Mouse (Mus musculus) kidney, adult 10 weeks (tissue): Measurements from ENCODE around the gene Usp4. TPM values are rescaled to one million over a fixed set of nuclear protein-coding genes. Genes with fewer than 3 reads are reported as not detected.

ENCODE experiments used
- polyA plus RNA-seq: library from polyadenylated mRNA; stranded (reverse); fragments of 350-450 nt; fragmentation: Illumina TruSeq; extraction: RNeasy Lipid Tissue Mini Kit (QIAGEN cat#74804); gene quantifications from one replicate; pipeline ENCODE4 v1.2.3, GENCODE M21; 2014; ENCODE audit warnings: low read depth, low replicate concordance

Usp4 gene
- polyA plus RNA-seq: 54.0 TPM

DNA sequence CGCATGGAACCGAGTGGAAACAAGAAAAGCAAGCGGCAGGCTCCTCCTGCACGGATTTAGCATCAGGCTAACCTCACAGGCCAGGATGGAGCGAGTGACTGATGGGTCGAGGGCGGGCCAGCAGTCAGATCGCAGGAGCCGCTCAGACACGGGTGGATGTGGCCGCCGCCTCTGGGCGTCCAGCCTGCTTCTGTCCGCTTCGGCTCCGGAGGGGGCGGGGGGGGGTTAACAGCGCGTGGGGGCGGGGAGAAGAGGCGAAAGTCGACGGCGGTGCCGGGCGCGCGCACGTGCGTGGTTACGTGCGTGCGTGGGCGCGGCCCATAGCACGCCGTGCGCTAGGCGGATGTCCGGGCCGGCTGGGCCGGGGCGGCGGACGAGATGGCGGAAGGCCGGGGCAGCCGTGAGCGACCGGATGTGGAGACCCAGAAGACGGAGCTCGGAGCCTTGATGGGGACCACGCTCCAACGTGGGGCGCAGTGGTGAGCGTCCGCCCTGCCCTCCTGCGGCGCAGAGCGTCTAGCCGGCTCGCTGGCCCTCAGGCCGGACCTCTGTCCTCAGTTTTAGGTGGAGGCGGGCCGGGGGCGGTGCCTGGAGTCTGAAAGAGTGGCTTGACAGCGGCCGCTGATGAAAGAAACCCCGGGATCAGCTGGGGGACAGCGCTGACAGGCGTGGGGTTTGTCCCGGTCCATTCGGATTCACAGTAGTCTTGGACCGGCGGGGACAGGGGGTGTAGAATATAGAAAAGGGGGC, at the start of gene Usp4:
Usp4 (plus strand) TSS at position 314 of the 750 bp plus-strand sequence.

DNA sequence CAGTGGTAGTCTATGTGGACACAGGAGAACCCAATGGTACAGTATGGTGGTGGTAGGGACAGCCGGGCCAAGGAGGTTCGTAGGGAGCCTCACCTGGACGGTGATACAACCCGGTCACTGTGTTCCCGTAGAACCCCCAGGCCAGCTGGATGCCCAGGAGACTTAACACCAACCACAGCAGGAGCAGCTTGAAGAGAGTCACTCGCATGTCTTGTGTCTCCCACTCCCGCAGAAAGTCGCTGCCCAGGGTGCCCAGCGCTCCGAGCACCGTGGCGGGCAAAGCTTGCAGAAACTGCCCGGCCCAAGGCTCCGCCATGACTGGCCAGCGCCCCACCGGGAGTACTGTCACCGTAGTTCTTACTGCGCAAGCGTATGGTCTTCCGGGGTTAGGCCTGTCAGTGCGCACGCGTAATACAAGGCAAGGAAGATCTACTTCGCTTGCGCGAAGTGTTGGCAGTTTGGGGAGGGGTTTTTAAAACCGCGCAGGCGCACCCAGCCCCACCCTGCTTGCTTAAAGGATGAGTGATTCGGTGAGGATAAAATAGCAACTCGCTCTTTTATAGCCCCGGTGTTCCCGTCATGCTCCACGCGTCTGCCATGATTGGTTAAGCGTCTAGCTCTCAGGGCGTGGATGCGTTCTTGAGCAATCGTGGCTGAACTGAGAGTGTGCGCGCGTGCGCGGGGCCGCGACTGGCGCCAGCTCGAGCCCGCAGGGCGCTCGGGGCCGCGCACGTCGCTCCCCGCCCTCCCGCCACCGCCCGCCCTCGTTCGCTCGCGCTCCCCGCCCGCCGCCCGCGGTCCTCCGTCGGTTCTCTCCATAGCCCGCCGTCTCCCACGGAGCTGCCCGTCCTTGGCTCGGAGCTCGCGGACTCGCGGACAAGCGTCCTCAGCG, 41.8 kb upstream of the Usp4 start, which contains the start of the genes Rhoa and Tcta:
Rhoa (plus strand) TSS at position 501 of the 892 bp plus-strand sequence.
Tcta (minus strand) TSS at position 532 of the 892 bp plus-strand sequence.

DNA sequence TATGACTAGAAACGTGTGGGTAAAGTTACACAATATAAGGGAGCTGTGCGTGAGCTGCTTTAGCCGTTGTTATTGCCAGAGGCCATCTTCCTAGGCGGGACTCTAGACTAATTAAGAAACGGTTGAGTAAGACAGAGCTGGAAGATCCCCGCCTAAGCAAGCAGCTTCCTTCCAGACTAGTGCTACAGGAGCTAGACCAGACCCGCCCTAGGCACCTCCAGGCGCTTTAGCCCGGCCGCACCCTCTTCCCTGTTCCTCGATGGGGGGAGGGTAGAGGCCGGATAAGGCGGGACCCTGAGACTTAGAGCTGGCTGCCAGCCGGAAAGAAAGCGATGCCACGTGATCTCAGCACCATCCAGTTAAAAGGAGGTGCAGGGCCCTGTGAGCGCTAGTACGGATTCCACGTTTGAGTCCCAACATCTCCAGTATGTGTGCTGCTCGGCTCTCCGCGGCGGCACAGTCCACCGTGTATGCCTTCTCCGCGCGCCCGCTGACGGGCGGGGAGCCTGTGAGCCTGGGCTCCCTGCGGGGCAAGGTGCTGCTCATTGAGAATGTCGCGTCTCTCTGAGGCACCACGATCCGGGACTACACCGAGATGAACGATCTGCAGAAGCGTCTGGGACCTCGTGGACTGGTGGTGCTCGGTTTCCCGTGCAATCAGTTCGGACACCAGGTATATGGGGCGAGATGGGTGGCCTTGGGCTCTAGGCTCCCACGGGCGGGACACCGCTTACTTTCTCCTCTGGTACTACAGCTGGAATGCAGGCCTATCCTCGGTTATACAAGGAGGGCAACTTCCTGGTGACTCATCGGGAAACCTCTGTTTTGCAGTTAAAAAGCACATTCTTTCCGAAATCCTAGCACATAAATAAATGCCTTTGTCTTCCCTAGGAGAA, 8.5 kb upstream of the Usp4 start, which contains the start of gene Gpx1:
Gpx1 (plus strand) TSS at position 18 of the 896 bp plus-strand sequence.

DNA sequence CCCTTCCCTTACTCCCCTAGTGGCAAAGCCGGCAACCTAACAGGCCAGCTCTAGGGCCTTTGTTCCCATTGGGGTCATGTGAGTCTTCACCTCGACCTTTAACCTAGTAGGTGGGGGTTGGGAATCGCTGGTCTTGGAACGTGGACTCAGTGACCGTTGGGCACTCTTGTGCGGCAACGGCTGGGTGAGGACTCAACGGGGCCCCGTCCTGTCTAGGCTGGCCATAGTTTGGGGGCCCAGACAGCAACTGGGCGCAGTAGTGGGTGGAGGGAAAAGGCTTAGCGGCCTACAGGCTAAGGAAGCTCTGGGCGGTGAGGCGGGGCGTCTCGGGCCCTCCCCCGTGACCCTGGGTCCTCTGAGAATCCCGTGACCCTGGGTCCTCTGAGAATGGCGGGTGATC, 45.0 kb downstream of the Usp4 start, which contains the start of gene 1700102P08Rik:
1700102P08Rik (plus strand) TSS at position 130 of the 400 bp plus-strand sequence.

DNA sequence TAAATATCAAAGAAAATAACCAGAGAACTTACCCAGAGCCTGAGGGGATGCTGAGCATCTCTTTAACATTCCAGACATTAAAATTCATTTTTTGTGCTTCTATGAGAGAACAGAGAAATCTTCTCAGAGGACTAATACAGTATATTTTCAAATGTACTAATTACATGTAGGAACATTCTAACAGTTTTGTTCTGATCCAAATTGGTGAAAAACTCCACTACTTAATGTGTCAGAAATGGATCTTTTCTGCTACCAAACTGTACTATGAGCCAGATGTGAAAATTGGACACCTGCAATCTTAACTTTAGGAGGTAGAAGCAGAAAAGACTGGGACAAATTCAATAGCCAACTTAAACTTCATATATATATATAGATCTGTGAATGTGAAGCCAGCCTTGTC, 80.7 kb downstream of the Usp4 start, which contains the start of gene Ccdc36:
Ccdc36 (minus strand) TSS at position 101 of the 400 bp plus-strand sequence.

DNA sequence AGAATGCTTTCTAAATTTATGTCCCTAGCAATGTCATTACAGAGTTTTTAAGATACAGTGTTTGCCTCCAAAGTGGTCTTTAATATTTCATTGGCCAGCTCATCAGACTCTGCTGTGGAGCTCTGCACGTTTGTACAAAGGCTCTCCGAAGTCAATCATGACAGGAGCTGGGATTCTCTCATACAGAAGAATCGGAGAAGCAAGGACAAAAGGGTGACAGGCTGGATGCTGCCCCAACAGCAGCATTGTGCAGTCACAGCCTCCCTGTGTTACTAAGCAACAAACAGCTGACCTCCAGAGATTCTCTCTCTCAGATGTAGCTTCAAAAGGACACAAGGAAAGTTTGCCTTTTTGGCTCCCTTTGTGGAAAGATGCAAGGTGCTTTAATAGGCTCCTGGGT, 88.5 kb downstream of the Usp4 start, which contains the start of gene BC048562:
BC048562 (plus strand) TSS at position 301 of the 400 bp plus-strand sequence.

Other genes starting within 250 kb of the Usp4 start
- gene Bsn, start 157.5 kb upstream of the Usp4 start, polyA plus RNA-seq: not detected
- gene Dag1, start 83.9 kb upstream of the Usp4 start, polyA plus RNA-seq: 31.0 TPM
- gene Nicn1, start 57.4 kb upstream of the Usp4 start, polyA plus RNA-seq: 42.1 TPM
- gene Amt, start 51.0 kb upstream of the Usp4 start, polyA plus RNA-seq: 37.5 TPM
- 456 TPM for gene Rhoa, start 41.7 kb upstream of the Usp4 start, polyA plus RNA-seq
- 19.1 TPM for gene Tcta, start 41.7 kb upstream of the Usp4 start, polyA plus RNA-seq
- 93.3 TPM for gene Gpx1, start 8.9 kb upstream of the Usp4 start, polyA plus RNA-seq
- 0.73 TPM for gene 1700102P08Rik, start 45.0 kb downstream of the Usp4 start, polyA plus RNA-seq
- not detected for gene Ccdc36, start 80.6 kb downstream of the Usp4 start, polyA plus RNA-seq
- gene BC048562, start 88.6 kb downstream of the Usp4 start, polyA plus RNA-seq: not detected
- gene Ccdc71, start 112.7 kb downstream of the Usp4 start, polyA plus RNA-seq: 4.1 TPM
- 0.53 TPM for gene Klhdc8b, start 113.7 kb downstream of the Usp4 start, polyA plus RNA-seq
- gene Lamb2, start 131.9 kb downstream of the Usp4 start, polyA plus RNA-seq: 5.1 TPM
- 5.9 TPM for gene Usp19, start 142.7 kb downstream of the Usp4 start, polyA plus RNA-seq
- 82.1 TPM for gene Qars, start 159.9 kb downstream of the Usp4 start, polyA plus RNA-seq
- gene Qrich1, start 169.0 kb downstream of the Usp4 start, polyA plus RNA-seq: 35.9 TPM
- 15.8 TPM for gene Impdh2, start 212.4 kb downstream of the Usp4 start, polyA plus RNA-seq
- gene Ndufaf3, start 219.6 kb downstream of the Usp4 start, polyA plus RNA-seq: 4.7 TPM
- 3.6 TPM for gene Dalrd3, start 222.0 kb downstream of the Usp4 start, polyA plus RNA-seq
- gene Wdr6, start 230.9 kb downstream of the Usp4 start, polyA plus RNA-seq: 1.7 TPM
- not detected for gene P4htm, start 249.8 kb downstream of the Usp4 start, polyA plus RNA-seq